Mouse (Mus musculus) forebrain, embryonic 10.5 days (tissue): ENCODE measurements at regions not wholly inside any gene's neighbourhood (a gene's known extent, or its start where the extent isn't known, plus 50 kb on each side); places are given as distances from the start of the nearest gene placed in this dataset.
"Not testable (repeated sequence)": the region's sequence is repeated elsewhere in the genome, so short reads cannot be mapped to it uniquely, and the experiment has no call there.

ENCODE experiments used
- DNase-seq: peaks from one replicate; pipeline ENCODE4 v3.0.0-alpha.2; 2017; ENCODE audit warnings: low spot score; ENCODE audit errors: extremely low spot score
- H3K27ac ChIP-seq: fragments of 300-500 bp; sonication (generic); 2 replicates; pipeline ENCODE4 v1.5.1; 2016; ENCODE audit warnings: mild to moderate bottlenecking
- H3K27me3 ChIP-seq: fragments of 300-500 bp; sonication (generic); 2 replicates; pipeline ENCODE4 v1.6.1; 2016; ENCODE audit warnings: mild to moderate bottlenecking; ENCODE audit not compliant: poor library complexity, severe bottlenecking
- H3K36me3 ChIP-seq: fragments of 300-500 bp; sonication (generic); replicated peaks from 2 replicates; pipeline ENCODE4 v1.6.1; 2016; ENCODE audit warnings: mild to moderate bottlenecking, moderate library complexity
- H3K4me1 ChIP-seq: fragments of 300-500 bp; sonication (generic); 2 replicates; pipeline ENCODE4 v1.6.1; 2016
- H3K4me3 ChIP-seq: fragments of 300-500 bp; sonication (generic); 2 replicates; pipeline ENCODE4 v1.5.1; 2016; ENCODE audit warnings: mild to moderate bottlenecking, moderate library complexity
- H3K9me3 ChIP-seq: fragments of 300-500 bp; sonication (generic); 2 replicates; pipeline ENCODE4 v1.6.1; 2016; ENCODE audit warnings: mild to moderate bottlenecking, moderate library complexity
- WGBS: fragments of 180-500 bp; shearing (Covaris S2); methylation state at CpG from one replicate; pipeline ENCODE4 v1.1.7; 2016; 5-methylcytosine and 5-hydroxymethylcytosine counted together

- Histone ChIP-seq H3K4me3 (no peak overlapping the region), H3K27me3 (no peaks in the 10 kb centered on the region), H3K4me1 (peaks cover 7% of the 10 kb centered on the region), H3K9me3 (no peaks in the 10 kb centered on the region), H3K27ac (no peak overlapping the region), H3K36me3 (no peaks in the 10 kb centered on the region)
- 87% methylated on average over 5 of the region's 5 CpGs for WGBS
- DNase-seq, result no peak
Observed at GRCm38 (mm10) chr15:60333573-60334306, 317.3 kb upstream of the 4933412E24Rik start.

GRCm38 (mm10) chr15:60317577-60317976, 301.2 kb upstream of the 4933412E24Rik start:
- no peaks in the 10 kb centered on the region for H3K4me1 ChIP-seq
- H3K27ac ChIP-seq, result no peak overlapping the region
- WGBS, result 93% methylated on average over 2 of the region's 2 CpGs
- no peaks in the 10 kb centered on the region for H3K27me3 ChIP-seq
- H3K4me3 ChIP-seq, result no peak overlapping the region
- H3K9me3 ChIP-seq, result no peaks in the 10 kb centered on the region
- DNase-seq, result no peak
- no peaks in the 10 kb centered on the region for H3K36me3 ChIP-seq

GRCm38 (mm10) chr15:60315210-60315609, 298.8 kb upstream of the 4933412E24Rik start:
- 82% methylated on average over 5 of the region's 5 CpGs for WGBS
- peaks cover 12% of the 10 kb centered on the region for H3K4me1 ChIP-seq
- no peaks in the 10 kb centered on the region for H3K36me3 ChIP-seq
- no peak for DNase-seq
- no peaks in the 10 kb centered on the region for H3K9me3 ChIP-seq
- H3K27ac ChIP-seq, result no peak overlapping the region
- no peak overlapping the region for H3K4me3 ChIP-seq
- 0 out of 2 replicates have a peak, but pooled peaks cover 9% of the 10 kb centered on the region for H3K27me3 ChIP-seq

GRCm38 (mm10) chr15:60309909-60310308, 293.5 kb upstream of the 4933412E24Rik start:
- 82% methylated on average over 3 of the region's 3 CpGs for WGBS

GRCm38 (mm10) chr15:60308968-60309367, 292.6 kb upstream of the 4933412E24Rik start:
- H3K9me3 ChIP-seq, result no peaks in the 10 kb centered on the region
- DNase-seq, result no peak
- peaks cover 27% of the 10 kb centered on the region for H3K4me1 ChIP-seq
- H3K4me3 ChIP-seq, result no peak overlapping the region
- H3K27me3 ChIP-seq, result 0 out of 2 replicates have a peak, but pooled peaks cover 9% of the 10 kb centered on the region
- H3K27ac ChIP-seq, result no peak overlapping the region
- WGBS, result 59% methylated on average over 1 of the region's 1 CpGs
- no peaks in the 10 kb centered on the region for H3K36me3 ChIP-seq

More at GRCm38 (mm10) chr15:60309909-60310308, 293.5 kb upstream of the 4933412E24Rik start:
- DNase-seq, result no peak
- Histone ChIP-seq H3K27me3 (0 out of 2 replicates have a peak, but pooled peaks cover 9% of the 10 kb centered on the region), H3K4me3 (no peak overlapping the region), H3K4me1 (peaks cover 27% of the 10 kb centered on the region), H3K27ac (peak overlapping the region; percentile 9; the same call in 1 of the 2 replicates), H3K9me3 (no peaks in the 10 kb centered on the region), H3K36me3 (no peaks in the 10 kb centered on the region)

- H3K27me3 ChIP-seq, result 0 out of 2 replicates have a peak, but pooled peaks cover 9% of the 10 kb centered on the region
- H3K4me3 ChIP-seq, result no peak overlapping the region
- no peak overlapping the region for H3K27ac ChIP-seq
- DNase-seq, result no peak
- H3K36me3 ChIP-seq, result no peaks in the 10 kb centered on the region
- H3K4me1 ChIP-seq, result peaks cover 32% of the 10 kb centered on the region
- H3K9me3 ChIP-seq, result no peaks in the 10 kb centered on the region
- 88% methylated on average over 2 of the region's 2 CpGs for WGBS
Observed at GRCm38 (mm10) chr15:60308126-60308525, 291.7 kb upstream of the 4933412E24Rik start.

GRCm38 (mm10) chr15:60303501-60303900, 287.1 kb upstream of the 4933412E24Rik start:
- H3K27me3 ChIP-seq, result no peaks in the 10 kb centered on the region
- no peak overlapping the region for H3K27ac ChIP-seq
- H3K36me3 ChIP-seq, result no peaks in the 10 kb centered on the region
- no peak for DNase-seq
- WGBS, result 50% methylated on average over 4 of the region's 4 CpGs
- H3K4me1 ChIP-seq, result peaks cover 5% of the 10 kb centered on the region
- H3K4me3 ChIP-seq, result no peak overlapping the region
- no peaks in the 10 kb centered on the region for H3K9me3 ChIP-seq

GRCm38 (mm10) chr15:60301939-60302338, 285.5 kb upstream of the 4933412E24Rik start:
- no peak for DNase-seq
- H3K4me3 ChIP-seq, result no peak overlapping the region
- H3K36me3 ChIP-seq, result no peaks in the 10 kb centered on the region
- H3K9me3 ChIP-seq, result no peaks in the 10 kb centered on the region
- 78% methylated on average over 4 of the region's 4 CpGs for WGBS
- H3K4me1 ChIP-seq, result peaks cover 5% of the 10 kb centered on the region
- H3K27me3 ChIP-seq, result no peaks in the 10 kb centered on the region
- no peak overlapping the region for H3K27ac ChIP-seq

- no peaks in the 10 kb centered on the region for H3K9me3 ChIP-seq
- H3K27me3 ChIP-seq, result no peaks in the 10 kb centered on the region
- H3K4me1 ChIP-seq, result peaks cover 9% of the 10 kb centered on the region
- no peak for DNase-seq
- no peak overlapping the region for H3K4me3 ChIP-seq
- 46% methylated on average over 4 of the region's 4 CpGs for WGBS
- H3K36me3 ChIP-seq, result no peaks in the 10 kb centered on the region
- no peak overlapping the region for H3K27ac ChIP-seq
Observed at GRCm38 (mm10) chr15:60285321-60285720, 268.9 kb upstream of the 4933412E24Rik start.

GRCm38 (mm10) chr15:60280378-60280777, 264.0 kb upstream of the 4933412E24Rik start:
- Histone ChIP-seq H3K27me3 (no peaks in the 10 kb centered on the region), H3K27ac (no peak overlapping the region), H3K4me3 (no peak overlapping the region), H3K36me3 (no peaks in the 10 kb centered on the region), H3K9me3 (no peaks in the 10 kb centered on the region), H3K4me1 (peaks cover 4% of the 10 kb centered on the region)
- 35% methylated on average over 2 of the region's 2 CpGs for WGBS
- DNase-seq, result no peak

- H3K27ac ChIP-seq, H3K36me3 ChIP-seq, H3K9me3 ChIP-seq, H3K4me1 ChIP-seq, H3K27me3 ChIP-seq, DNase-seq, H3K4me3 ChIP-seq: not testable (repeated sequence)
Observed at GRCm38 (mm10) chr15:60253661-60254060, 237.2 kb upstream of the 4933412E24Rik start.

GRCm38 (mm10) chr15:60226335-60226938, 210.0 kb upstream of the 4933412E24Rik start:
- Histone ChIP-seq H3K4me1 (no peaks in the 10 kb centered on the region), H3K9me3 (no peaks in the 10 kb centered on the region), H3K27ac (no peak overlapping the region), H3K27me3 (no peaks in the 10 kb centered on the region), H3K36me3 (no peaks in the 10 kb centered on the region), H3K4me3 (no peak overlapping the region)
- WGBS, result 75% methylated on average over 4 of the region's 4 CpGs
- DNase-seq, result no peak

- no peaks in the 10 kb centered on the region for H3K4me1 ChIP-seq
- DNase-seq, result no peak
- H3K9me3 ChIP-seq, result no peaks in the 10 kb centered on the region
- no peaks in the 10 kb centered on the region for H3K36me3 ChIP-seq
- H3K27me3 ChIP-seq, result no peaks in the 10 kb centered on the region
- H3K27ac ChIP-seq, result no peak overlapping the region
- no peak overlapping the region for H3K4me3 ChIP-seq
Observed at GRCm38 (mm10) chr15:60195070-60195469, 178.7 kb upstream of the 4933412E24Rik start.
